Mouse (Mus musculus) lung, adult 2 months (tissue): ENCODE data around the gene BC049715.

Source experiments
- CTCF ChIP-seq: fragments of 200-500 bp; IDR thresholded peaks from 2 replicates; pipeline ENCODE4 v1.5.1; 2011; ENCODE audit warnings: mild to moderate bottlenecking, low read length, control low read depth; ENCODE audit not compliant: insufficient read depth
- POLR2A ChIP-seq: fragments of 200-500 bp; IDR thresholded peaks from 2 replicates; pipeline ENCODE4 v1.6.1; 2011; ENCODE audit warnings: low read depth, mild to moderate bottlenecking, control low read depth, low read length, borderline replicate concordance; ENCODE audit errors: extremely low read depth

DNA sequence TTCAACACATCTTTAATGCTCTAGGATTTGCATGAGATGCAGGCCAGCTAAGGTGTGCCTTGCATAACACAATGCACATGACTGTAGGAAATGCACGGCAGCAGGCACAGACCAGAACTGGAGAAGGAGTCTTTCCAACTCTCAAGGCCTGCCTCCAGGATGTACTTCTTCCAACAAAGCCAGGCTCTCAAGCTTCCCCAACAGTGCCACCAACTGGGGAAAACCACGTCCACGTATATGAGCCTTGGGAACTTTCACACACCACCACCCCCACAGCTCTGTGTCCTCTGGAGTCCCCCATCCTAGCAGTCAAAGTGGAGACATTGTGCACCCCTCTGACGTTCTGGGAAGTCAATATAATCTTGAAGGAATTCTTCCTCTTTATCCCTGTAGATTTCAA lies 14.3 kb upstream of the BC049715 start:
- peak; percentile 43 for TF ChIP-seq CTCF
- TF ChIP-seq POLR2A, result no peak
